Mouse (Mus musculus): ENCODE data around the gene Ugt1a9. TPM values are rescaled to one million over a fixed set of nuclear protein-coding genes. Genes with fewer than 3 reads are reported as not detected.

Gene Ugt1a9
- total and polyA plus RNA-seq, 3 experiments = not detected

- Histone ChIP-seq H3K79me2 (replicated peaks; ENCODE audit: control insufficient read depth, insufficient read depth, low read length) (no peaks in the 10 kb centered on the region), H3K36me3 (ENCODE audit: control insufficient read depth, insufficient read depth, low read length) (no peaks in the 10 kb centered on the region), H3K27me3 (ENCODE audit: control insufficient read depth, insufficient read depth, low read length) (no peaks in the 10 kb centered on the region), H3K4me3 (no peak overlapping the region), H3K9ac (ENCODE audit: low read depth, low read length) (no peak overlapping the region), H3K27ac (no peak overlapping the region), H3K4me1 (ENCODE audit: control insufficient read depth, insufficient read depth, low read length) (no peaks in the 10 kb centered on the region)
- intact Hi-C loops (cut with DNase I) = no loop called here
- no peak for TF ChIP-seq POLR2A (IDR thresholded peaks at IDR 0.05; ENCODE audit: insufficient read depth, low read depth, low read length)
- TF ChIP-seq CTCF (IDR thresholded peaks at IDR 0.05) = no peak
- TF ChIP-seq EP300 (IDR thresholded peaks at IDR 0.05; ENCODE audit: insufficient read depth, low read depth, low read length) = no peak
- no peak for DNase-seq
- 40% methylated on average over 5 of the region's 5 CpGs for WGBS
Measured at GRCm38 (mm10) chr1:88234646-88235045, 164.0 kb downstream of the Ugt1a9 start.

GRCm38 (mm10) chr1:88235046-88235893 lies 164.7 kb downstream of the Ugt1a9 start:
- DNase-seq = no peak
- no peaks in the 10 kb centered on the region for H3K4me1 ChIP-seq (ENCODE audit: control insufficient read depth, insufficient read depth, low read length)
- H3K4me3 ChIP-seq = no peak overlapping the region
- no peaks in the 10 kb centered on the region for H3K36me3 ChIP-seq (ENCODE audit: control insufficient read depth, insufficient read depth, low read length)
- no peaks in the 10 kb centered on the region for H3K27me3 ChIP-seq (ENCODE audit: control insufficient read depth, insufficient read depth, low read length)
- H3K9ac ChIP-seq (ENCODE audit: low read depth, low read length) = no peak overlapping the region
- TF ChIP-seq POLR2A (IDR thresholded peaks at IDR 0.05; ENCODE audit: insufficient read depth, low read depth, low read length) (no peak), CTCF (IDR thresholded peaks at IDR 0.05) (no peak), EP300 (IDR thresholded peaks at IDR 0.05; ENCODE audit: insufficient read depth, low read depth, low read length) (no peak)
- no peaks in the 10 kb centered on the region for H3K79me2 ChIP-seq (replicated peaks; ENCODE audit: control insufficient read depth, insufficient read depth, low read length)
- no peak overlapping the region for H3K27ac ChIP-seq
- 55% methylated on average over 11 of the region's 11 CpGs for WGBS
- intact Hi-C loops (cut with DNase I) = no loop called here

GRCm38 (mm10) chr1:88235894-88236415 lies 165.4 kb downstream of the Ugt1a9 start:
- intact Hi-C loops (cut with DNase I) = no loop called here
- no peaks in the 10 kb centered on the region for H3K79me2 ChIP-seq (replicated peaks; ENCODE audit: control insufficient read depth, insufficient read depth, low read length)
- no peak for TF ChIP-seq POLR2A (IDR thresholded peaks at IDR 0.05; ENCODE audit: insufficient read depth, low read depth, low read length)
- H3K27me3 ChIP-seq (ENCODE audit: control insufficient read depth, insufficient read depth, low read length) = no peaks in the 10 kb centered on the region
- DNase-seq = no peak
- no peak overlapping the region for H3K27ac ChIP-seq
- 44% methylated on average over 4 of the region's 4 CpGs for WGBS
- H3K4me3 ChIP-seq = no peak overlapping the region
- H3K36me3 ChIP-seq (ENCODE audit: control insufficient read depth, insufficient read depth, low read length) = no peaks in the 10 kb centered on the region
- no peaks in the 10 kb centered on the region for H3K4me1 ChIP-seq (ENCODE audit: control insufficient read depth, insufficient read depth, low read length)
- no peak overlapping the region for H3K9ac ChIP-seq (ENCODE audit: low read depth, low read length)

- DNase-seq = no peak
Measured at GRCm38 (mm10) chr1:88237311-88237710, 166.7 kb downstream of the Ugt1a9 start.

GRCm38 (mm10) chr1:88238771-88239170 lies 168.2 kb downstream of the Ugt1a9 start:
- Histone ChIP-seq H3K27ac (no peak overlapping the region), H3K79me2 (replicated peaks; ENCODE audit: control insufficient read depth, insufficient read depth, low read length) (no peaks in the 10 kb centered on the region), H3K36me3 (ENCODE audit: control insufficient read depth, insufficient read depth, low read length) (no peaks in the 10 kb centered on the region), H3K9ac (ENCODE audit: low read depth, low read length) (no peak overlapping the region), H3K4me1 (ENCODE audit: control insufficient read depth, insufficient read depth, low read length) (no peaks in the 10 kb centered on the region), H3K27me3 (ENCODE audit: control insufficient read depth, insufficient read depth, low read length) (no peaks in the 10 kb centered on the region), H3K4me3 (no peak overlapping the region)
- WGBS = 68% methylated on average over 6 of the region's 6 CpGs
- DNase-seq = no peak
- intact Hi-C loops (cut with DNase I) = no loop called here
- TF ChIP-seq POLR2A (IDR thresholded peaks at IDR 0.05; ENCODE audit: insufficient read depth, low read depth, low read length) = no peak

More at GRCm38 (mm10) chr1:88237311-88237710, 166.7 kb downstream of the Ugt1a9 start:
- WGBS = 64% methylated on average over 5 of the region's 5 CpGs
- Histone ChIP-seq H3K79me2 (replicated peaks; ENCODE audit: control insufficient read depth, insufficient read depth, low read length) (no peaks in the 10 kb centered on the region), H3K27me3 (ENCODE audit: control insufficient read depth, insufficient read depth, low read length) (no peaks in the 10 kb centered on the region), H3K36me3 (ENCODE audit: control insufficient read depth, insufficient read depth, low read length) (no peaks in the 10 kb centered on the region), H3K4me1 (ENCODE audit: control insufficient read depth, insufficient read depth, low read length) (no peaks in the 10 kb centered on the region), H3K9ac (ENCODE audit: low read depth, low read length) (no peak overlapping the region), H3K27ac (no peak overlapping the region), H3K4me3 (no peak overlapping the region)
- intact Hi-C loops (cut with DNase I) = no loop called here
- TF ChIP-seq POLR2A (IDR thresholded peaks at IDR 0.05; ENCODE audit: insufficient read depth, low read depth, low read length) (no peak), EP300 (IDR thresholded peaks at IDR 0.05; ENCODE audit: insufficient read depth, low read depth, low read length) (no peak), CTCF (IDR thresholded peaks at IDR 0.05) (no peak)

- intact Hi-C loops (cut with DNase I) = no loop called here
- Histone ChIP-seq H3K4me3 (no peak overlapping the region), H3K79me2 (replicated peaks; ENCODE audit: control insufficient read depth, insufficient read depth, low read length) (no peaks in the 10 kb centered on the region), H3K36me3 (ENCODE audit: control insufficient read depth, insufficient read depth, low read length) (no peaks in the 10 kb centered on the region), H3K4me1 (ENCODE audit: control insufficient read depth, insufficient read depth, low read length) (no peaks in the 10 kb centered on the region), H3K9ac (ENCODE audit: low read depth, low read length) (no peak overlapping the region), H3K27ac (no peak overlapping the region), H3K27me3 (ENCODE audit: control insufficient read depth, insufficient read depth, low read length) (no peaks in the 10 kb centered on the region)
- DNase-seq = no peak
- no peak for TF ChIP-seq CTCF (IDR thresholded peaks at IDR 0.05)
- TF ChIP-seq EP300 (IDR thresholded peaks at IDR 0.05; ENCODE audit: insufficient read depth, low read depth, low read length) = no peak
- TF ChIP-seq POLR2A (IDR thresholded peaks at IDR 0.05; ENCODE audit: insufficient read depth, low read depth, low read length) = no peak
- WGBS = 61% methylated on average over 5 of the region's 5 CpGs
Measured at GRCm38 (mm10) chr1:88240072-88240471, 169.5 kb downstream of the Ugt1a9 start.
